Mouse (Mus musculus): ENCODE measurements around the gene Stard7. TPM values are rescaled to one million over a fixed set of nuclear protein-coding genes. Genes with fewer than 3 reads are reported as not detected.
"Not testable (repeated sequence)": the region's sequence is repeated elsewhere in the genome, so short reads cannot be mapped to it uniquely, and the experiment has no call there.

Stard7 gene
- 10 to 100 TPM; 25.3 to 34.8 (median 28.0) TPM for polyA plus RNA-seq (2017; shearing (Covaris generic))

GRCm38 (mm10) chr2:127269491-127270299, at the start of gene Stard7:
Gene Stard7 (plus strand): TSS chr2:127270218.
- peak; percentile 94 for ATAC-seq

- ATAC-seq = no peak
Measured at GRCm38 (mm10) chr2:127225261-127225660, 44.8 kb upstream of the Stard7 start.

GRCm38 (mm10) chr2:127237897-127238610, 32.0 kb upstream of the Stard7 start:
- ATAC-seq = no peak

- no peak for ATAC-seq
Measured at GRCm38 (mm10) chr2:127240065-127240464, 30.0 kb upstream of the Stard7 start.

GRCm38 (mm10) chr2:127247592-127248333, 22.3 kb upstream of the Stard7 start, which contains the start of the genes Ciao1 and Tmem127:
Gene Ciao1 (minus strand): TSS chr2:127247816.
Gene Tmem127 (plus strand): TSS chr2:127247908.
- ATAC-seq = peak; percentile 99

- peak; percentile 2 for ATAC-seq
Measured at GRCm38 (mm10) chr2:127248334-127249004, 21.5 kb upstream of the Stard7 start.

- ATAC-seq = no peak
Measured at GRCm38 (mm10) chr2:127250291-127251008, 19.6 kb upstream of the Stard7 start.

GRCm38 (mm10) chr2:127251457-127251856, 18.6 kb upstream of the Stard7 start:
- no peak for ATAC-seq

- no peak for ATAC-seq
Measured at GRCm38 (mm10) chr2:127251880-127252527, 18.0 kb upstream of the Stard7 start.

- ATAC-seq = no peak
Measured at GRCm38 (mm10) chr2:127252787-127253186, 17.2 kb upstream of the Stard7 start.

GRCm38 (mm10) chr2:127254604-127255134, 15.3 kb upstream of the Stard7 start:
- no peak for ATAC-seq

- ATAC-seq = no peak
Measured at GRCm38 (mm10) chr2:127255294-127255693, 14.7 kb upstream of the Stard7 start.

GRCm38 (mm10) chr2:127259340-127259739, 10.7 kb upstream of the Stard7 start:
- ATAC-seq = no peak

- no peak for ATAC-seq
Measured at GRCm38 (mm10) chr2:127262480-127262879, 7.5 kb upstream of the Stard7 start.

- ATAC-seq = no peak
Measured at GRCm38 (mm10) chr2:127267854-127268253, 2.2 kb upstream of the Stard7 start.

GRCm38 (mm10) chr2:127270300-127271041, 453 bp downstream of the Stard7 start:
- peak; percentile 74 for ATAC-seq

- ATAC-seq = no peak
Measured at GRCm38 (mm10) chr2:127271042-127271515, 1.1 kb downstream of the Stard7 start.

GRCm38 (mm10) chr2:127272049-127272448, 2.0 kb downstream of the Stard7 start:
- not testable (repeated sequence) for ATAC-seq

- no peak for ATAC-seq
Measured at GRCm38 (mm10) chr2:127272806-127273205, 2.8 kb downstream of the Stard7 start.

- no peak for ATAC-seq
Measured at GRCm38 (mm10) chr2:127274590-127274989, 4.6 kb downstream of the Stard7 start.

Data from inflammation-experienced regulatory T-cells, adult 6 months (primary cell).